Mouse (Mus musculus) small intestine, adult 2 months (tissue): Measurements from ENCODE around the gene Pspn.

Experiments used
- CTCF ChIP-seq: fragments of 200-500 bp; IDR thresholded peaks from 2 replicates; pipeline ENCODE4 v1.5.1; 2012; ENCODE audit warnings: low read depth, mild to moderate bottlenecking, control low read depth, inconsistent platforms, low read length, moderate library complexity, mixed read lengths; ENCODE audit not compliant: insufficient replicate concordance, insufficient read length; ENCODE audit errors: extremely low read depth
- POLR2A ChIP-seq: fragments of 200-500 bp; IDR thresholded peaks from 2 replicates; pipeline ENCODE4 v1.6.1; 2012; ENCODE audit warnings: low read depth, mild to moderate bottlenecking, control low read depth, inconsistent platforms, low read length, moderate library complexity

- TF ChIP-seq CTCF (no peak), POLR2A (no peak)
Observed at GRCm38 (mm10) chr17:56973956-56974707, 25.7 kb downstream of the Pspn start.
